Mouse (Mus musculus): ENCODE measurements around the gene Gpd1.
A peak's percentile ranks its signal among the peaks of the same experiment; 100 is the strongest.

GRCm38 (mm10) chr15:99688712-99689111 lies 28.6 kb upstream of the Gpd1 start:
- TF ChIP-seq CTCF (IDR thresholded peaks at IDR 0.05; ENCODE audit: low read depth) (peak; percentile 91), EP300 (IDR thresholded peaks at IDR 0.05; ENCODE audit: low read depth) (no peak)
